In genomic region chr5:139907241-139907640, GRCm38 (mm10) we compare ENCODE assay signal across 8 mouse cellular contexts. TPM values are rescaled to one million over a fixed set of nuclear protein-coding genes. Genes with fewer than 3 reads are reported as not detected.
DNase-seq lines count a peak whose midpoint lies in the region; ATAC-seq and TF ChIP-seq lines count a peak whose summit lies in the region.

No protein-coding gene starts in this region.

- TF ChIP-seq CTCF in cerebellum, adult 2 months (IDR thresholded peaks at IDR 0.05; ENCODE audit: borderline replicate concordance, insufficient read depth, low read depth, low read length): peak; percentile 32; the same call in 1 of the 2 replicates

- peaks cover 6% of the 10 kb centered on the region for H3K4me1 ChIP-seq in cerebellum, adult 2 months (ENCODE audit: control insufficient read depth, insufficient read depth, low read length)
- peaks cover 55% of the 10 kb centered on the region for H3K4me1 ChIP-seq in forebrain, embryonic 13.5 days
- peaks cover 32% of the 10 kb centered on the region for H3K4me1 ChIP-seq in intestine, embryonic 14.5 days (replicated peaks; ENCODE audit: control insufficient read depth, insufficient read depth, low read length)
- H3K4me1 ChIP-seq in liver, embryonic 16.5 days (ENCODE audit: control insufficient read depth, low read depth, low read length): peaks cover 3% of the 10 kb centered on the region
- H3K4me1 ChIP-seq in neural tube, embryonic 14.5 days (ENCODE audit: control insufficient read depth, insufficient read depth, low read length): peaks cover 32% of the 10 kb centered on the region

- no peak for ATAC-seq in cerebellum, adult (ENCODE audit: insufficient number of reproducible peaks, low FRiP score, low TSS enrichment)
- ATAC-seq in forebrain, embryonic 13.5 days: peak; percentile 19; the same call in 1 of the 2 replicates
- no peak for ATAC-seq in intestine, embryonic 14.5 days (replicated peaks; ENCODE audit: low FRiP score, low TSS enrichment, low read depth)
- no peak for ATAC-seq in liver, embryonic 16.5 days (ENCODE audit: low read depth)
- peak; percentile 35; the same call in 1 of the 2 replicates for ATAC-seq in neural tube, embryonic 14.5 days (ENCODE audit: low read depth)
- no peak for ATAC-seq in inflammation-experienced regulatory T-cells, adult 6 months

- H3K27me3 ChIP-seq in cerebellum, adult 2 months (ENCODE audit: control insufficient read depth, insufficient read depth, low read length): peaks cover 10% of the 10 kb centered on the region; the same call in 1 of the 2 replicates
- H3K27me3 ChIP-seq in forebrain, embryonic 13.5 days: peaks cover 81% of the 10 kb centered on the region
- peaks cover 72% of the 10 kb centered on the region for H3K27me3 ChIP-seq in intestine, embryonic 14.5 days (replicated peaks; ENCODE audit: control insufficient read depth, insufficient read depth, low read length)
- H3K27me3 ChIP-seq in liver, embryonic 16.5 days (ENCODE audit: control insufficient read depth, insufficient read depth, low read depth, low read length): peaks cover 72% of the 10 kb centered on the region
- H3K27me3 ChIP-seq in neural tube, embryonic 14.5 days (ENCODE audit: control insufficient read depth, insufficient read depth, low read length): peaks cover 10% of the 10 kb centered on the region; the same call in 1 of the 2 replicates

- no peaks in the 10 kb centered on the region for H3K36me3 ChIP-seq in forebrain, embryonic 13.5 days (ENCODE audit: poor library complexity, severe bottlenecking)
- no peaks in the 10 kb centered on the region for H3K36me3 ChIP-seq in intestine, embryonic 14.5 days (ENCODE audit: control insufficient read depth, insufficient read depth, low read length)
- H3K36me3 ChIP-seq in liver, embryonic 16.5 days (ENCODE audit: control insufficient read depth, insufficient read depth): no peaks in the 10 kb centered on the region
- H3K36me3 ChIP-seq in neural tube, embryonic 14.5 days (ENCODE audit: control insufficient read depth, insufficient read depth, low read length): no peaks in the 10 kb centered on the region

- no peak overlapping the region for H3K4me3 ChIP-seq in cerebellum, adult 2 months (replicated peaks; ENCODE audit: insufficient read depth, low read depth, low read length)
- H3K4me3 ChIP-seq in forebrain, embryonic 13.5 days: peak overlapping the region; percentile 63
- H3K4me3 ChIP-seq in intestine, embryonic 14.5 days (ENCODE audit: low read depth, low read length): peak overlapping the region; percentile 54
- no peak overlapping the region for H3K4me3 ChIP-seq in liver, embryonic 16.5 days (ENCODE audit: low read depth, low read length)
- H3K4me3 ChIP-seq in neural tube, embryonic 14.5 days (ENCODE audit: low read depth, low read length): peak overlapping the region; percentile 62

- no peak overlapping the region for H3K27ac ChIP-seq in cerebellum, adult 2 months (ENCODE audit: insufficient read depth, low read length)
- H3K27ac ChIP-seq in forebrain, embryonic 13.5 days: no peak overlapping the region; the same call in 1 of the 2 replicates
- H3K27ac ChIP-seq in intestine, embryonic 14.5 days (ENCODE audit: low read depth): no peak overlapping the region
- no peak overlapping the region for H3K27ac ChIP-seq in liver, embryonic 16.5 days (ENCODE audit: low read length)
- H3K27ac ChIP-seq in neural tube, embryonic 14.5 days (ENCODE audit: low read depth, low read length): no peak overlapping the region

- no peaks in the 10 kb centered on the region for H3K9me3 ChIP-seq in forebrain, embryonic 13.5 days (replicated peaks)
- no peaks in the 10 kb centered on the region for H3K9me3 ChIP-seq in intestine, embryonic 14.5 days (ENCODE audit: control insufficient read depth, low read length)
- no peaks in the 10 kb centered on the region for H3K9me3 ChIP-seq in liver, embryonic 16.5 days (replicated peaks; ENCODE audit: control insufficient read depth, low read length)
- H3K9me3 ChIP-seq in neural tube, embryonic 14.5 days (ENCODE audit: control insufficient read depth, low read length): no peaks in the 10 kb centered on the region

- peak; percentile 26 to 30 for DNase-seq in cerebellum, adult 2 months
- peak; percentile 78 for DNase-seq in MN1 (ENCODE audit: low spot score)
- peak; percentile 81 for DNase-seq in intestine, embryonic 14.5 days (ENCODE audit: low spot score)

- H3K9ac ChIP-seq in forebrain, embryonic 13.5 days: peak overlapping the region; percentile 77; the same call in 1 of the 2 replicates
- H3K9ac ChIP-seq in intestine, embryonic 14.5 days (ENCODE audit: low read length): no peak overlapping the region
- no peak overlapping the region for H3K9ac ChIP-seq in liver, embryonic 16.5 days (ENCODE audit: low read depth, low read length)
- H3K9ac ChIP-seq in neural tube, embryonic 14.5 days (replicated peaks; ENCODE audit: low read depth, low read length): peak overlapping the region; percentile 90

- TF ChIP-seq POLR2A in cerebellum, adult 2 months (IDR thresholded peaks at IDR 0.05; ENCODE audit: borderline replicate concordance, insufficient read depth, low read length): no peak

- peak overlapping the region; percentile 98 for H3K4me2 ChIP-seq in forebrain, embryonic 13.5 days
- H3K4me2 ChIP-seq in intestine, embryonic 14.5 days (ENCODE audit: low read length): peak overlapping the region; percentile 99
- H3K4me2 ChIP-seq in liver, embryonic 16.5 days (ENCODE audit: low read depth, low read length): peak overlapping the region; percentile 62; the same call in 1 of the 2 replicates
- peak overlapping the region; percentile 94 for H3K4me2 ChIP-seq in neural tube, embryonic 14.5 days (ENCODE audit: low read depth, low read length)

- under 1% methylated on average over 19 of the region's 19 CpGs for whole genome bisulfite sequencing in cerebellum, adult 2 months
- under 1% methylated on average over 18 of the region's 19 CpGs for WGBS in forebrain, embryonic 13.5 days
- WGBS in intestine, embryonic 14.5 days: under 1% methylated on average over 19 of the region's 19 CpGs
- 3% methylated on average over 19 of the region's 19 CpGs for WGBS in liver, embryonic 16.5 days (ENCODE audit: insufficient replicate concordance)
- 1% methylated on average over 19 of the region's 19 CpGs for WGBS in neural tube, embryonic 14.5 days

RNA-seq across cellular contexts. Expression of gene Elfn1, which starts 0.5 kb away (rescaled TPM):
- 7.4 and 8.6 TPM in 2 replicates for polyA plus RNA-seq in cerebellum, adult 2 months (2012; rRNA removed)
- 0.44 and 1.1 TPM in 2 replicates for polyA plus RNA-seq in forebrain, embryonic 13.5 days (2015; fragmentation: Nextera tagmentation; extraction: Ambion mirVana)
- polyA plus RNA-seq in intestine, embryonic 14.5 days (2014; fragmentation: Nextera tagmentation; extraction: Ambion mirVana): 0.23 and 0.26 TPM in 2 replicates
- 0.04 TPM in 1 of 2 replicates, not detected in the other for polyA plus RNA-seq in liver, embryonic 16.5 days (2015; fragmentation: Nextera tagmentation; extraction: Ambion mirVana)
- 4.7 and 5.1 TPM in 2 replicates for polyA plus RNA-seq in neural tube, embryonic 14.5 days (2014; fragmentation: Nextera tagmentation; extraction: Ambion mirVana)
- not detected for polyA plus RNA-seq in inflammation-experienced regulatory T-cells, adult 6 months (2017; shearing (Covaris generic))

Comparison
In these comparisons a context has a peak if more than half of its experiments do, and no peak if none do; other contexts are left out.
1. DNase-seq: peak in every context shown above with its lines; median percentile 81 in intestine, embryonic 14.5 days; 78 in MN1; 28 in cerebellum, adult 2 months.
2. H3K4me3 ChIP-seq: peak in forebrain, embryonic 13.5 days (single experiment), intestine, embryonic 14.5 days (single experiment) and neural tube, embryonic 14.5 days (single experiment); none in cerebellum, adult 2 months (single experiment) and liver, embryonic 16.5 days (single experiment).
3. ATAC-seq: peak in forebrain, embryonic 13.5 days (single experiment) and neural tube, embryonic 14.5 days (single experiment); none in cerebellum, adult (single experiment), intestine, embryonic 14.5 days (single experiment), liver, embryonic 16.5 days (single experiment) and inflammation-experienced regulatory T-cells, adult 6 months (single experiment).
4. H3K9ac ChIP-seq: peak in forebrain, embryonic 13.5 days (single experiment) and neural tube, embryonic 14.5 days (single experiment); none in intestine, embryonic 14.5 days (single experiment) and liver, embryonic 16.5 days (single experiment).
5. Peak in every context shown above with its lines, with median percentiles within 50 percentile points of each other: H3K4me2 ChIP-seq.